Mouse (Mus musculus) bone marrow macrophage, adult 2 months (primary cell): ENCODE measurements around the gene Dhx33.

Source experiments
- CTCF ChIP-seq: IDR thresholded peaks from 2 replicates; pipeline ENCODE4 v1.5.1; 2012; ENCODE audit warnings: low read depth, mild to moderate bottlenecking, low read length, moderate library complexity
- POLR2A ChIP-seq: IDR thresholded peaks from 2 replicates; pipeline ENCODE4 v1.6.1; 2012; ENCODE audit warnings: mild to moderate bottlenecking, low read depth, low read length, borderline replicate concordance

- TF ChIP-seq CTCF (no peak), POLR2A (no peak)
These were observed at the start of gene Dhx33 for GRCm38 (mm10) chr11:71004316-71004773.
